Mouse (Mus musculus) retina, adult 2 months (tissue): ENCODE measurements around the gene Sem1.
"Not testable (repeated sequence)": the region's sequence is repeated elsewhere in the genome, so short reads cannot be mapped to it uniquely, and the experiment has no call there.

Experiments
- DNase-seq: peaks from one replicate; pipeline ENCODE4 v3.0.0-alpha.2; 2012; ENCODE audit warnings: low read depth, low spot score

Gene Sem1

DNA sequence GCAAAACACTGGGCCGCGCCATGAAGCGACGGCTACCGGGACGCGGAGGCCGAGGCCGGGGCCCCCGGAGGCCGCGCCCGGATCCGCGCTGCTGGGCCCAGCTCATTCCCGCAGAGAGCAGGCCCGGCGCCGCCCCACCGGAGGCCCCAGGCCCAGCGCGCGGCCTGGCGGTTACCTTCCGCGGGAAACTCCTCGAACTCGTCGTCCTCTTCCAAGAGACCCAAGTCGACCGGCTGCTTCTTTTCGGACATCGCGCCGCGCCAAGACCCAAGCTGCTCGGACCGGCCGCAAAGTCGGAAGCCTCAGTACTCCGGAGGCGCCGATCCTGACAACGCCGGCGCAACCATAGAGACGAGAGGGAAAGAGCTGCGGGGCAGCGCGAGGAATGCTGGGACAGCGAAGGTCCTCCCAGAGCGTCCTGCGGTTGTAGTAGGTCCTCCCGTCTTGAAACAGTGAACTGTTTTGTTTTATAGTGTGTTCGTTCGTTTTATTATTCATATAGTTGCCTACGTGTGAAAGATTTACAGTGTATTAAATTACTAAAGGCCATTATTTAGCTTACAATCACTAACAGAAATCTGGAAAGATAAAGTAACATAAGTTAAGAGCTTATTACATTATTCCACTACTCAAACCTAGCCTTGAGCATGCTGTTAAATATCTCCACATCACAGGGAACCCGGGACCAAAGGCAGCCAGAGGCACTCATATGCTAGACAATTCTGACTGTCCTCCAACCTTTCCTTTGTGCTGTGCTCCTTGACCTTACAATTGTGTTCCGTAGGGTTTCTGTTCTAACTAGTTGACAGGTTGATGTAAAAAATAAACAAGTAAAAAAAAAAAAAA lies at the start of gene Sem1:
Gene Sem1, minus strand, starts transcription at position 360 of the 846 bp plus-strand sequence.
- peak; percentile 88 for DNase-seq

DNA sequence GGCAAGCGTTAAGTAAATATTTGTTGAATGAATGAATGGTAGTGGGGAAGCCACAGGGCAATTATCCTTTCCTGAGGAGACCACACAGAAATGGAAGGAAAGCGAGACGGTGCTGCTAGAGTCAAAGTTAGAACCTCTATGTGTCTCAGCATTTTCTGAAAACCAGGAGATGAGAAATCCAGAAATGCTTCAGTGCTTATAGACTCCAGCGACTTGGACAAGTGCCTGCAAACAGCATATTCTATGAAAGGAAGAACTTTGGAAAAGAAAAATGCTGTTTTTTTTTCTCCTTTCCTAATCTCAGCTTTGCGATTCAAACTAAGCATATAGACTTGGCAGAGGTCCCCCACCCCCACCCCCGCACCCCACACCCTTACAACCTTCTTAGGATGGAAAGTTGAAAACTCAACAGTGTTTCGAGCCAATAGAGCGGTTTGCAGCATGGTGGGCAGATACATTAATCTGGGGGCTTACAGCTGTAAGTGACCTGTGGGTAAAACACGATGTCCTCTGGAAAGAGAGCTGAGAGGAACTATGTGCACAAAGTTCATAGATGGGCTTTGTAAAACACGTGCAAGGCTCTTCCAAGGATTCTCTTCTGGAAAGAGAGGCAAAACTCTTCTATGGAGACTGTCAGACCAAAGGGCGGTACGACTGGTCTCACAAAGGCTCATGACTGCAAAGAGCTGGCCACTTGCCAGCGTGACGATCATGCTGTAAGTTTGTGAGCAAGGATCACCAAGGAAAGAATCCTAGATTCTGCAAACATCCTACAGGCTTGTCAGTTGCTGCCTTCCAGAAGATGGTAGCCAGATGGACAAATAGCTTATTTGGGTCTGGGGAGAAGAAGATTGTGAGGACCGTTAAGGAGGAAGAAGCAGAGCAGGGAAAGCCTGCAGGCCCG lies 44.6 kb upstream of the Sem1 start:
- no peak for DNase-seq

DNA sequence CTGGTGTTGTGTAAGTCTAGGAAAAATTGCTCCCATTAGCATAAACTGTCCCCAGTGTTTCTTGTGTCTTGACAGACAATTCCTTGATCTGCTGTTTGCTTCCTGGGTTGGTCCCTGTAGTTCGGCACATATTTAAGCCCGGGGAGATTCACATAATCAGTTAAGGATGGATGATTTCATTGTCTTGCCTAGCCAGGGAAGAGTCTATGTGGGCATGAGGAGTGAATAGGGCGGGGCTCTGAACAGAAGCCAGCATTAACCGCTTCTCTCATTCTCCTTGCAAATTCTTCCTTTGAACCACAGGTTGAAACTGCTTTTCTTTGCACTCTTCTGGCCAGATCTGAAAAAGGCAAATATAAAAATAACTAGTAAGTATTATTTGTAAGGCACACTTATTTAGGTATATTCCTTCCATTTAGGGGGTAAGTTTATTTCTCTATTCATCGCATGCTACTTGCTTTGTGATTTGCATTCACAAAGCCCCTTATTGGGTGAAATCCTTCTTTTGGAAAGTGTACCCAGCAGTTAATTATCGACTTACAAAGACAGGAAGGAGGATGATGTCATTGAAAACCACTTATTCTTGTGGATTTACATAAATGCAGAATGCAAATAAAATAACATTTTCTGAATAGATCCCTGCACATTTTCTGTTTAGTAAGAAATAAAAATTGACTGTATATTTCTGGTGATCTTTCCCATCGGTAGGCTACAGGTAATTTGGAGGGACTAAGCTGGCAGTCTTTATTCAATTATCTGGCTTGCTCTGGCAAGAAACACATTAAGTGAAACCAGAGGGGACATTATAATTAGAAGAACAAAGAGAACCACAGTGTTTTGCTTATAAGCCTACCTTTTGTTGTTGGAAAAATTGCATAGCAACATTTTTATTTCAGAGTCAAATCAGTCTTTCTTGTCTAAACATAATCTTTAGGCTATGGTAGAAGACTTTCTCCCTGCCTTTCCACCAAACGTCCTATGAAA lies 25.4 kb upstream of the Sem1 start:
- DNase-seq = no peak

DNA sequence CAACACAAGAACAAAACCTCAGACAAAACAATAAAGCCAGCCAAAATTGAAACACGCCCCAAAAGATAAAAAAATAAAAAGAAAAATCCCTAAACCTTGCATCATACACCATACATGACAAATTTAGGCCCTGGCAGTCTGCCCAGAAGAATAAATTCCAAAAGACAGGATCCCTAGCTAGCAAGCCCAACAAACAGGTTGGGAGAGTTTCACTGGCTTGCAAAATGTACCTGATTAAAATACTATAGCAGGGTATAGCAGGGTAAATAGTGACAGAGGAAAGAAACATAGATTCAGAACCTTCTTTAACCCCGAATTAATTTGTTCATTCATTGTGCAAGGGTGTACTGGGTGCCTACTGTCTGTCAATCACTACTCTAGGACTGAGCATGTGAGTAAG lies 7.8 kb upstream of the Sem1 start:
- DNase-seq = no peak

DNA sequence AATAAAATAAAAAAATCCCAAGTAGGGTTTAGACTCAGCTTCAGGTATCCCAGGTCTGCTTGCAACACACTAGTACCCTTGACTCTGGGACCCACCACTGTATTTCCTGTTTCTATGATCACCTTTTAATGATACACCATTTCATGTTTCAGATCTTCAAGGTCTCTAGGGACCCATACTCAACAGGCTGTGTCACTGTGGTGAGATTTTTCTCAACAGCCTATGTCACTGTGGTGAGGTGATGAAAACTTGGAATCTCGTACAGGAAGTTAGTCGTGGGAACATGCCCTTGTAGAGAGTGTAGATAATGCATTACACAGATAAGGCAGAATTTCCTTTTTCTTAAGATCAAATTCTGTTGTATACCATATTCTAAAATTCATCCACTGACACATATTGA lies 3.4 kb upstream of the Sem1 start:
- DNase-seq = no peak

DNA sequence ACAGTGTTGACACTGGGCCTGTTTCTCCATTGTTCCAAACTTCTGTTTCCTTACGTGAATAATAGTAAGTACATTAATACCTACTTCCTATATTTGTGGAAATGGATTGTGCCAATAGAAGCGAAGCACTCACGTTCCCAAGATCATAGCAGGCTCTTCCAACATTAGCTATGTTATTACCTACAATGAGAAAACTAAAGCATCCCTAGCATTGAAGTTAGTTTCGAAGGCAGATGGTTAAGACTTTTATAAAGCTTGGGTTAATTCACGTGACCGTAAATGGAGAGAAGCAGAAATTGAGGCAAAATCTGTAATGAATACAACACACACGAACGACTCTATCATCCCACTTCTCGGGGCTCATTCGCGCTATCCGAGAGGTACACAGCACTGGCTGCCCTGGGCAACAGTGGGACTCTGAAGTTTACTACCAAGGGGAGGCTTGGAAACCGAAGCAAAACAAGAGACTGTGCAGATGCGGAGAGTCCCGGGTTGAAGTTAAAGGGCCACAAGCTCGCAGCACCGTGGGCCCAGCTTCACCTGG lies 650 bp downstream of the Sem1 start:
- DNase-seq = no peak

DNA sequence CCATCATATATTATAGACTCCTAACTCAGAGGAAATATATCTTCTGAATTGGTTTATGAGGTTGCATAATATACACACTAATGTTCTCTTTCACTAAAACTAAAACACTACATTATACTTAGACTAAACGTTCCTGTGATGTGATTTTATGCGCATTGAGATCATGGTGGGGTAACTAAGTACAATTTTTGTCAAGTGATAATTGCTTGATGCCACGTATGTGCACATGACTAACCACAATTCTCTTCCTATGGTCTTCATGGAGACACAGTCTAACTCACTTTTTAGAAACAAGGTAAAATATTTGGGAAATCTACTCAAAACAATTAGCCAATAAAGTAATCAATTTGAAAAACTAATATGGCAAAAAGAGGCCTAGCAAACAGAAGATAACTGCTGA lies 1.2 kb downstream of the Sem1 start:
- no peak for DNase-seq

DNA sequence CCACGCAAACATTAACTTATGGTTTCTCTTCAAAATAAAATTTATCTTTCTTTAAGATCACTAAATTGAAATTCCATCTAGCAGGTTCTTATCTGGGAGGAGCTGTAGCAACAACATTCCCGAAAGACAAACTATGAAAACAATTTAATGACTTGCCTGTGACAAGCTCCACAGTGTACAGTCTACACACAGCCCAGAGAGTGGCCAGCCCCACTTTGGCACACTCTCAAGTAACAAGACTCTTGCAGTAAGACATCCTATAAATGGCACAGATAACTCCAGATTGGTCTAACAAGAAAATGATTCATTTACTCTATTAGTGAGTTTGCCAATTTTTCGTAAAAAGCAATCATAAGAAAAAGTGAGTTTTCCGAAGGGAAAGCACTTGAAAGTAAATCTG lies 2.7 kb downstream of the Sem1 start:
- DNase-seq = no peak

DNA sequence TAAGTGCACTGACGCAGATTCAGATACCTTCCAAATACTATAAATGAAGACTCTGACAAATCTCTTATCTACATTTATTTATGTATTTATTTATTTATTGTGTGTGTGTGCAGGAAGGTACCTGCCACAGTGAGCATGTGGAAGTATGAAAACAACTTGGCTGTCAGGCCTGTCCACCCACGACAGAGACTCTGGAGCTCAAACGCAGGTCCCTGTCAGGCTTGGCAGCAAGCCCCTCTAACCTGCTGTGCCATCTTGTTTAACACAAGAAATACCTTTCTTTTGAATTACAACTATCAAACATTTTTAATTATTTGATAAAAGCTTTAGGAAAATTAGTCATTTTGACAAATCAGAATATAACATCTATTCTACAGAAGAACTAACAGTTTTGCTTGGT lies 10.0 kb downstream of the Sem1 start:
- DNase-seq = no peak

DNA sequence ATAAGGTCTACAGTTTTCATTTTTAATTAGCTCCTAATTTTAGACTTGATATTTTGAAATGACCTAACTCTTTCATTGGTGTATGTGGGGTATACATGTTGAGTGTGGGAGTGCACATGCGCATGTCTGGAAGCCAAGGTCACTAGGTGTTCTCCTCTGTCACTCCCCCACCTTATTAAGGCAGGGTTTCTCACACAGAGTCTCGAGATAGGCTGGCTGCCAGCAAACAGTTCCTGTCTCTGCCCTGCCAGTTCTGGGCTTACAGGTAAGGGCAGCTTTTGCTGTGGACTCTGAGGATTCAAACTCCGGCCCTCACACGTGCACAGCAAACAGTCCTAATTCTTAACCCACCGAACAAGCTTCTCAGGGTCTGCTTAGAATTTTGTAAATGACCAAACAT lies 14.8 kb downstream of the Sem1 start:
- DNase-seq = no peak

DNA sequence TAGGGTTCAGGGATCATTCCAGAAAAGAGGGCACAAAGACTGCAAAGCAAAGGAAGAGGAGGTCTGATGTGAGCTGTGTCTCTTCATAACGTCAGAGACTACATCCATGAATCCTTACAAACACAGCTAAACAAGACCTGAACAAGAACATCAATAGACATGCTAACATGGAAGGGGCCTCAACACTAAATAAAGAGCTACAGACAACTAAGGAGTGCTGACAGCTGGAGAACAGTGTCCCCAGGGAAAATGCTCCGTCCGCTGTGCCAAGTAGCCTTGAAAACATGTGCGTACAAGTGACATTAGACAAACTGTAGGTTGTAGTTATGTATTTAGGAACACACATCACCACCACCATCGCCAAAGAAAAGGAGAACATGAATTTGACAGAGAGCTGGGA lies 15.7 kb downstream of the Sem1 start:
- no peak for DNase-seq

DNA sequence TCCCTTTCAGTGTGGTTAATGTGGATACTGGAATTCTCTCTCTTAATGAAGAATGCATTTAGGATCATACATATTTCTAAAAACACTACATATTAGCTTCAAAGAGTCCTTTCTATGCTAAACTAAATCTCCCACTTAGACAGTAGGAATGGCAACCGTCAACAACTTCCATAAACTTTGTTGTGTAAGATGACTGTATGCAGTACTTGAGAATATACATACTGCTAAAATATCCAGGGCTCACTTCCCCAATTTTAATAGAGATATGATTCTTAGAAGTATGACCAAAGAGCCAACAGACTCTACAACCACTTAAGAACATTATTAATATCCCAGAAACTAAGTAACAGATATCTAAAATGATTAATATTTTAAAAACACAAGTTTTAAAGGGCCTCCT lies 20.8 kb downstream of the Sem1 start:
- DNase-seq = no peak

DNA sequence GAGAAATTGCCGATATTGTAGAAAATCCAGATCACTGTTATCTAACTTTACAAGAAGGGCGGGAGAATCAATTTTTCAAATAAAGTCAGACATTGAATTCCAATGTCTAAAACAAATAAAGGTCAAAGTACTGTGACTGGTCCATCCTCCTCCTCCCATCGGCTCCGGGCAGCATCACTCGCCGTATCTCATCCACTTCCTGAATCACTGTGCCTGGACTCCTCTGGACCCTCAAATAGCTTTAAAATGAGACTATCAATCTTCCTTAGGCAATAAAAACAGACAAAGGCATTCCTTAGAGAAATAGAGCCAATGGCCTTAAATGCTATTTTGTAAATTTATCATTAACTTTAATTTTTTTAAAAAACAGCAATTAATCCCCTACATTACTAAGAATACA lies 26.5 kb downstream of the Sem1 start:
- DNase-seq = no peak

DNA sequence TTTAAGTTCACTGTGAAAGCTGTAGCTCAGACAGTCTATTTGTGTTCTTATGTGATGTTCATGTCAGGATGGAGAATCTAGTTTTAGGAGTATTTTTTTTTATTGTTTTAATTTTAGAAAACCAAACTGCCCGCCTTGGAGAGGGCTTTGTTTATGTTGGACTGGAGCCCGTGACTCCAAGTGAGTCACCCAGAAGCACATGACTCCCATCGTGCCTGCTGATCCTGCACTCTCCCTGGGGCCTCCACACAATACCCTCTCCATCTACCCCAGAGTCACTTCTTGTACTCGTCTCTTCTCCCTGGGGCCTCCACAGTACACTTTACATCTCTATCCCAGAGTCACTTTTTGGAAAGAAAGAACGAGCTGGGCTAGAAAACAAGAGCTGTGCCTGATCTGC lies 30.5 kb downstream of the Sem1 start:
- DNase-seq = no peak

DNA sequence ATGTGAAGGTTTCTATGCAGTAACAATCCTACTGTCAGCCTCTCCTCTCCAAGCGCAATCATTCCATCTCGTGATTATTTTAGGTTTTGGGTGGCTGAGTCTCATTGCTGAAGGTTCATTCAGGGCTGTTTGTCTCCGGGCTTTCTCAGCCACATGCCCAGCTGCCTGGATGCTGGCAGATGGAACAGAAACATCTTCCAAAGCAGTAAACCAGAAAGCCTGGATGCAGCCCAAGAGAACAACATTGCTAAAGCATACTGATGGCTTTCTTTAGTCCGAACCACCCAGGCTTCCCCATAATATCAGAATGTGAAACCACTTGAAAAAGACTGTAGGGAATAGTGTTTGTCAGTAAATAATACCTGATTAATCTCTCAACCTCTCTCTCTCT lies 34.2 kb downstream of the Sem1 start:
- no peak for DNase-seq

DNA sequence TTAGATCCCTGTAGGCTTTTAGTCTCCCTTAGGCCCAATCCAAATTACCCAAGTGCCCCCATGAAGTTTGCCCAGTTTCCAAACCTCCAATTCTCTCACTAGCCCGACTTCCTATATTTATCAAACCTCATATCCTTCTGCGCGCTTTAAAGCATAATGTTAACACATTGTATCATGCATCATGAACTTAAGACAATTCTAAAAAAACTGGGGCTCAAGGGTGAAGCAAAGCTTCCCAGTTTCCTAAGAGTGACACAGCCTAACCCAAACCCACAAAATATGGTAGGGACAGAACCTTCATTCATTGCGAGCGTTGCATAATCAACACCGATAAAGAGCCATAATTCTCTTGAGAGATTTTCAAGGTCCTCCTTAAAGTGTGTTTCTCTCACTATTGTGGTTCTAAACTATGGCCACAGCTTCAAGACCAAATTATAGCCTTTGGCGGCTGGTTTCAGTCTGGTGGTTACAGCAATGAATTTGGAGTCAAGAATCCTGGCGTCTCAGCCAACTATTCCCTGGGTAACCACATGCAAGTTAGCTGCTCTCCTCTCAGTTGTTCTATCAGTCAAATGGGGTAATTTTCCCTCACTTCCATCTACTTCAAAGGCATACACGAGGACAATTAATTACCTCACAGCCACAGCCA lies 34.7 kb downstream of the Sem1 start:
- DNase-seq = no peak

DNA sequence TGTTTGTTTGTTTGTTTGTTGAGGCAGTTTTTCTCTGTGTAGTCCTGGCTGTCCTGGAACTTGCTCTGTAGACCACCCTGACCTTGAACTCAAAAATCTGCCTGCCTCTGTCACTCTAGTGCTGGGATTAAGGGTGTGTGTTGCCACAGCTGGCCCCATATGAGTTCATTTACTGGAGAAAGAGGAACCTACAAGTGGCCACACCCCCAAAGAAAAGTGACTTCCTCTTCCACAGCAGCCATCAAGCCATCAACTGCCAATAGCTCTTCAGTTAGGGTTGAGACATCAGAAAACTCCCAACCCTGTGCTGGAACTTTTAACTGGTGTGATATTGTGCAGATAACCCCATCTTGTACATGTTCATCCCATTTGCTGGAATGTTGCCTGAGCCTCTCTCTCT lies 36.3 kb downstream of the Sem1 start:
- DNase-seq = no peak

DNA sequence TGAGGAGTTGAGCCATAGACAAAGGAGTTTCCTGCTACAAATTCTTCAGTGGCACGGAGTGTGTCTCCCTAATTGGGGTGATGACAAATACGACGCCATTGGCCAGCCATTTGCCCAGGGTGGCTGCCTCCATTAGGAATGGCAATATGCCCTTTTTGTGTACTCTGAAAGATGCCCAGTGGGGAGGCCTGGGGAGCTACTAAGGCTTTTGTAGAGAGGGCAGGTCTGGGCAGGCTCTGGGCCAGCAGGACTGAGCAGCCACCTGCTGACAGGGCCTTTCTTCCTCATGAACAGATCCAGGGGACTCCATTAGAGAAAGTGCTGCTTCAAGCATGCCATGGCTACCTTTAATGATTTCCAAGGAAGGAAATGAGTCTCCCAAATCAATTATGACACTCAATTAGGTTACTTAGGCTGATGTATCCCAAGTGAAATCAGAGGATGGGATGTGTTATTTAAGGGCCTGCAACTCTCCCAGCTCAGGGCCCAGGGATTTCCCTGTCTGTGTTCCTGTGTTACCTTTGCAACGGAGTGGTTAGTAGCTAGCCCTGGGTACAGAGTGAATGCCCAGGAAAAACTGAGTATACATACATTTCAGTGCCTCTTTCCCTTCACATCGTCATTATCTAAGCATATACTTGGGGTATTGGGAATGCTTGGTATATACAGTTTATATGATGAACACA lies 41.5 kb downstream of the Sem1 start:
- DNase-seq = no peak

DNA sequence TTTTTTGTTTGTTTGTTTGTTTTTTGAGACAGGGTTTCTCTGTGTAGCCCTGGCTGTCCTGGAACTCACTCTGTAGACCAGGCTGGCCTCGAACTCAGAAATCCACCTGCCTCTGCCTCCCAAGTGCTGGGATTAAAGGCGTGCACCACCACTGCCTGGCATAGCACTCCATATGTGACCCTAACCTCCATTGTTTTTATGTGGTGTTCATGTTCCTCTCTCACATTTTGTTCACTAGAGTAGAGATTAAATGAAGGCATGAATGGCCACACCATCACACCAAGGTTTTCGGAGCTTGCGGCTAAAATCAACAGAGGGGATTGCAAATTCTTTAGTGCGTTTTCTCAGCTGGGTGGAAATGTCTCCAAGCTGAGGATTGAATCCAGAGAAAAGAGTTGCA lies 42.1 kb downstream of the Sem1 start:
- not testable (repeated sequence) for DNase-seq
